Mouse (Mus musculus) intestine, embryonic 15.5 days (tissue): Measurements from ENCODE around the gene Mroh3. TPM values are rescaled to one million over a fixed set of nuclear protein-coding genes. Genes with fewer than 3 reads are reported as not detected.

Experiments used
- ATAC-seq: fragments of 200-750 bp; cut with Nextera tagmentation; 2 replicates; pipeline ENCODE4 v1.8.0; 2017; ENCODE audit warnings: moderate TSS enrichment, moderate library complexity
- H3K27ac ChIP-seq: fragments of 300-500 bp; sonication (generic); 2 replicates; pipeline ENCODE4 v1.5.1; 2015; ENCODE audit warnings: mild to moderate bottlenecking, inconsistent platforms
- H3K27me3 ChIP-seq: fragments of 300-500 bp; sonication (generic); replicated peaks from 2 replicates; pipeline ENCODE4 v1.6.1; 2015; ENCODE audit warnings: inconsistent platforms
- H3K36me3 ChIP-seq: fragments of 300-500 bp; sonication (generic); 2 replicates; pipeline ENCODE4 v1.6.1; 2015; ENCODE audit warnings: inconsistent platforms
- H3K4me1 ChIP-seq: fragments of 300-500 bp; sonication (generic); replicated peaks from 2 replicates; pipeline ENCODE4 v1.6.1; 2015; ENCODE audit warnings: inconsistent platforms
- H3K4me2 ChIP-seq: fragments of 300-500 bp; sonication (generic); replicated peaks from 2 replicates; pipeline ENCODE4 v1.6.1; 2015; ENCODE audit warnings: mild to moderate bottlenecking, inconsistent platforms
- H3K4me3 ChIP-seq: fragments of 300-500 bp; sonication (generic); replicated peaks from 2 replicates; pipeline ENCODE4 v1.5.1; 2015; ENCODE audit warnings: inconsistent platforms
- H3K9ac ChIP-seq: fragments of 300-500 bp; sonication (generic); 2 replicates; pipeline ENCODE4 v1.6.1; 2015; ENCODE audit warnings: inconsistent platforms
- H3K9me3 ChIP-seq: fragments of 300-500 bp; sonication (generic); 2 replicates; pipeline ENCODE4 v1.6.1; 2016; ENCODE audit warnings: inconsistent platforms
- WGBS: fragments of 180-500 bp; shearing (Covaris S2); methylation state at CpG from one replicate; pipeline ENCODE4 v1.1.7; 2015; 5-methylcytosine and 5-hydroxymethylcytosine counted together
- polyA plus RNA-seq: library from polyadenylated mRNA; unstranded; fragments of >200 nt; fragmentation: Nextera tagmentation; extraction: Ambion mirVana; gene quantifications from 2 replicates; pipeline ENCODE4 v1.2.1, GENCODE M21; 2015

Mroh3 gene
- polyA plus RNA-seq, 1 experiment from 2014 or later: 0.63 TPM

DNA sequence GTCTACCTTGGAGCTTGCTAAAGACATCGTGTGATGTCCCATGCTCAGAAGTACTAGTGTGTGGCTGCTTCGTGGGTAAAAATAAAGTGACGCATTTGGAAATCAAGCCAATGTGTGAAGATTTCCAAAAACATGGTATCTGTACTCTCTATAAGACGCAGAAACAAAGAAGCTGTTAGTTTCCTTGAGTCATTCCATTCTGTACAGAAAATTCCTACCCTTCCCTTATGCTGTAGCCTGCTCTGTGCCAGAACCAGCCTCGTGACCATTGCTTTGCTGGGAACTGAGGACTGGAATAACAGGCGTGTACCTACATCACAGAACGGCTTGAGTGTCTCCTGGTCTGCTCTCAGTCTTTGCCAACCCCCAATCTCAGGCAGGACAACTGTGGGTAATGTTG, 29.2 kb upstream of the Mroh3 start:
- H3K4me3 ChIP-seq: no peak overlapping the region
- no peak overlapping the region for H3K9ac ChIP-seq
- no peak overlapping the region for H3K27ac ChIP-seq
- H3K36me3 ChIP-seq: no peaks in the 10 kb centered on the region
- WGBS: 84% methylated on average over 7 of the region's 7 CpGs
- no peaks in the 10 kb centered on the region for H3K9me3 ChIP-seq
- no peaks in the 10 kb centered on the region for H3K27me3 ChIP-seq
- no peaks in the 10 kb centered on the region for H3K4me1 ChIP-seq
- ATAC-seq: no peak
- H3K4me2 ChIP-seq: no peak overlapping the region

DNA sequence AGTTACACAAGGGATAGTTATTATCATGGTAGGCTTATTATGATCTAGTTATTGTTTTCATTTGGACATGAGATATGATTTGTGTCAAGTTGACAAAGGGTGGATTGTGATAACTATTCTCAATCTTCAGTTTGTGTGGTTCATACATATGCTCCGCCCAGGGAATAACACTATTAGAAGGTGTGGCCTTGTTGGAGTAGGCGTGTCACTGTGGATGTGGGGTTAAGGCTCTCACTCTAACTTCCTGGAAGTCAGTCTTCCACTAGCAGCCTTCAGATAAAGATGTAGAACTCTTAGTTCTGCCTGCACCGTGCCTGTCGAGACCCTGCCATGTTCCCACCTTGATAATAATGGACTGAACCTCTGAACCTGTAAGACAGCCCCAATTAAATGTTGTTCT, 25.9 kb upstream of the Mroh3 start:
- Histone ChIP-seq H3K36me3 (no peaks in the 10 kb centered on the region), H3K4me2 (no peak overlapping the region), H3K27me3 (no peaks in the 10 kb centered on the region), H3K9ac (no peak overlapping the region), H3K27ac (no peak overlapping the region), H3K4me3 (no peak overlapping the region), H3K9me3 (no peaks in the 10 kb centered on the region), H3K4me1 (peaks cover 3% of the 10 kb centered on the region; the same call in 1 of the 2 replicates)
- ATAC-seq: no peak
- 84% methylated on average over 4 of the region's 4 CpGs for WGBS

DNA sequence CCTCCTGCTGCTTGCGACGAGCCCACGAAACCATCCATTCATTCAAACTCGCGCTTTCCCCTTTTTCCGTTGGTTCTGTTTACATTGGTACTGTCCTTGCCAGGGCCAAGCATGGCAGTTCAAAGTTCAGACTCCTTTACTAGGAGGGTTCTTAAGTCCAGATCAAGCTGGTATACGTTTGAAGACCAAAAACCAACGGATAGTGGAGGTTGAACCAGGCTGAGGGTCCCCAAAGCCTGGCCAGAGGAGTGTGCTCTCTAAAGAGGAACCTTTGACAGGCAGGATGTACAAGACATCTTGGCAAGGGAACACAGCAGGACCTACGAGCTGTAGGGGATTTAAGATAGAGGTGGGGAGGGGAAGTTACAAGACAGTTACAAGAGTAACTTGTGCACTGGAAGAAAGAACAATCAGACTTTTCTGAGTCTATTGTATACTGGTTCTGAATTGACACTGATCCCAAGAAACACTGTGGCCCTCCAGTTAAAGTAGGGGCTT, 22.0 kb upstream of the Mroh3 start:
- H3K4me2 ChIP-seq: peak overlapping the region; percentile 92
- peak overlapping the region; percentile 65 for H3K4me3 ChIP-seq
- peaks cover 26% of the 10 kb centered on the region for H3K4me1 ChIP-seq
- WGBS: 5% methylated on average over 9 of the region's 9 CpGs
- ATAC-seq: no peak
- H3K36me3 ChIP-seq: no peaks in the 10 kb centered on the region
- no peaks in the 10 kb centered on the region for H3K9me3 ChIP-seq
- H3K27ac ChIP-seq: 0 out of 2 replicates have a peak overlapping the region, but pooled peaks have one; percentile 74
- no peaks in the 10 kb centered on the region for H3K27me3 ChIP-seq
- H3K9ac ChIP-seq: peak overlapping the region; percentile 68

DNA sequence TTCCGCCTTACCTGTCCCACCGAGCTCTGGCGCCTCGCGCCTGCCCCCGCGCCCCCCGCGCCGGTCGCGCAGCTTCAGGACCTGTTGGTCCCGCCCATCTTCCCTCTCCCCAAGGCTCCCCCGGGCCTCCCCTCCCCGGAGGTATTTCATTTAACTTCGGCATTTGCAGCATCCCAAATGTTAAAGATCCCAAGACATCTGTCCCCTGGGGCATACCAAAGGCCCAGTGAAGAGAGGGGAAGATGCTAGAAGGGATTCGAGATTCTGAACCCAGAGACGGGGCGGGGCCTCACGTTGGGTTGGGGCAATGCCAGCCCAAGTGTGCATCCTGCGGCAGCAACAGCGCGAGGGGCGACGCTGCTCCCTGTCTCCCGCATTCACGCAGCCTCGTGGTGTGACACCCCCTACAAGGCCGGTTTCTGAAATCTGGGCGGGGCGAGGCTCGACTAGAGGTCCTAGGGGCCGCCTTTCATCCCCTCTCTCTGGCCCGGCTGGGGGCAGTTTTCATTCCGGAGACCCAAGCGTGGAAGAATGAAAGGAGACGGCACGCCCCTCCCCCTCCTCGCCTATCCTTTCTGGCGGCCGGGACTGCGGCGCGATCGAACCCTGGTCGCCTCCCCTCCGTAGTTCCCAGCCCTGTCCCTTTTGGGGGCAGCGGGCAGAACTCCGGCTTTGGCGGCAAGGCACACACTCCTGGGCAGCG, 21.4 kb upstream of the Mroh3 start, which contains the start of gene Inava:
Inava (minus strand) TSS at position 373 of the 703 bp plus-strand sequence.
- H3K9me3 ChIP-seq: no peaks in the 10 kb centered on the region
- no peaks in the 10 kb centered on the region for H3K36me3 ChIP-seq
- H3K27ac ChIP-seq: peak within 1 kb of the TSS; percentile 74
- ATAC-seq: peak; percentile 60
- WGBS: under 1% methylated on average over 45 of the region's 51 CpGs
- no peaks in the 10 kb centered on the region for H3K27me3 ChIP-seq
- peak within 1 kb of the TSS; percentile 92 for H3K4me2 ChIP-seq
- peak within 1 kb of the TSS; percentile 65 for H3K4me3 ChIP-seq
- peaks cover 28% of the 10 kb centered on the region for H3K4me1 ChIP-seq
- peak within 1 kb of the TSS; percentile 68 for H3K9ac ChIP-seq

DNA sequence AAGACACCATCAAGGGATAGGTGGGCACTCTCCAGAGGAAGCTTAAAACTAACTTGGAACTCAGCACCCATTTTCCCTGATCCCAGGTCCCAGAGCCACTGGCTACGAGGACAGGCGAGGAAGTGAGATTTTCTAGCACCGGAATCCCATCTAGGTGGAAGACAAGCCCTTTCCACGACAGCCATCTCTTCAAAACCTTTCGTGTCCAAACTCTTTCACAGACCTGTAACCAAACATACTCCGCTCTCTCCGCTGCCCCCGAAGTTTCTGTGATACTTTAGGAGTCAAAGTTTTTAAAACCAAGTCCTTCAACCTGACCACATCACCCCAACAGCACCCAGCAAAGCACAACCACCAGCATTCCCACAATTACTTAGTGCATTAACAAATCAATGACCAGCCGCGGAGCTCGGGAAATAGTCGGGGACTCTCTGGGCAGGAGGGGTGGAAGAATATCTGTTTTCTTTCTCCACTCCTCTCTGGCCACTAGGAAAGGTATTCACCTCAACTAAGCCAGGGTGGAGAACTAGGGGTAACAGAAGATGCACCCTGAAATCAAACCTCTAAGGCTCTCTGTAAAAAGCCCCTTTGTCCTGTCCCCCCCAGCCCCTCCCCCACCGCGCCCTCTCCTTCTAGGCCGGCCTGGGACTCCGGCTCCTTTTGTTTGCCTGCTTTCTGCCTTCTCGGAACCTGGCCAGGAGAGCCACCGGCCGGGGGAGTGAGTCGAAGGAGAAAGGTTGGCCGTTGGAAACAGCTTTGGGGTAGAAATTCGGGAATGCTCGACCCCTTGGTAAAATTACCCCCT, 20.6 kb upstream of the Mroh3 start:
- H3K9me3 ChIP-seq: no peaks in the 10 kb centered on the region
- H3K4me3 ChIP-seq: peak overlapping the region; percentile 65
- peak overlapping the region; percentile 92 for H3K4me2 ChIP-seq
- H3K4me1 ChIP-seq: peaks cover 35% of the 10 kb centered on the region
- WGBS: 3% methylated on average over 23 of the region's 23 CpGs
- ATAC-seq: no peak
- H3K36me3 ChIP-seq: no peaks in the 10 kb centered on the region
- H3K27me3 ChIP-seq: no peaks in the 10 kb centered on the region
- peak overlapping the region; percentile 66; the same call in 1 of the 2 replicates for H3K27ac ChIP-seq
- H3K9ac ChIP-seq: peak overlapping the region; percentile 68

- Histone ChIP-seq H3K9me3 (no peaks in the 10 kb centered on the region), H3K36me3 (no peaks in the 10 kb centered on the region), H3K4me2 (peak overlapping the region; percentile 92), H3K4me3 (peak overlapping the region; percentile 65), H3K4me1 (peaks cover 43% of the 10 kb centered on the region), H3K27me3 (no peaks in the 10 kb centered on the region), H3K27ac (peak overlapping the region; percentile 66; the same call in 1 of the 2 replicates), H3K9ac (peak overlapping the region; percentile 68; the same call in 1 of the 2 replicates)
- 6% methylated on average over 9 of the region's 9 CpGs for WGBS
- no peak for ATAC-seq
Observed at GRCm38 (mm10) chr1:136232285-136232926, 19.8 kb upstream of the Mroh3 start.

DNA sequence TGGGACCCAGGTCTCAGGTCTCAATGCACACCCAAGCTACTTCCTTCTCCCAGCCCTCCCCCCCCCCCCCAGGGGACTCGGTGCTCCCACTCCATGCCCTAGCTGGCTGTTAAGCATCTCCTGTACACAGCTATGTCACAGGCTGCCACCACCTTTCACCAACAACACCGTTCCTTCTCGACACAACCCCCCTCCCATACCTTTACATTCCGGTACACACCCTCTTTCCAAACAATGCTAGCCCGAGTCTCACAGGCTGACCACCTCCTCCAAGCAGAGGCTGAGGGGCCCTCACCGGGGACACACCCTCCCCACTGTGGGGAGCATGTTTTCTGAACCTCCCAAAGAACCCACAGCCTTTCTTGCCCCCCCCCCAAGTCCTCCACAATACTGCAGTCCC, 19.0 kb upstream of the Mroh3 start:
- Histone ChIP-seq H3K4me3 (peak overlapping the region; percentile 65), H3K9ac (0 out of 2 replicates have a peak overlapping the region, but pooled peaks have one; percentile 8), H3K4me1 (peaks cover 50% of the 10 kb centered on the region), H3K4me2 (peak overlapping the region; percentile 92), H3K9me3 (no peaks in the 10 kb centered on the region), H3K27ac (peak overlapping the region; percentile 94), H3K27me3 (no peaks in the 10 kb centered on the region), H3K36me3 (0 out of 2 replicates have a peak, but pooled peaks cover 2% of the 10 kb centered on the region)
- peak; percentile 34 for ATAC-seq
- 12% methylated on average over 6 of the region's 6 CpGs for WGBS

DNA sequence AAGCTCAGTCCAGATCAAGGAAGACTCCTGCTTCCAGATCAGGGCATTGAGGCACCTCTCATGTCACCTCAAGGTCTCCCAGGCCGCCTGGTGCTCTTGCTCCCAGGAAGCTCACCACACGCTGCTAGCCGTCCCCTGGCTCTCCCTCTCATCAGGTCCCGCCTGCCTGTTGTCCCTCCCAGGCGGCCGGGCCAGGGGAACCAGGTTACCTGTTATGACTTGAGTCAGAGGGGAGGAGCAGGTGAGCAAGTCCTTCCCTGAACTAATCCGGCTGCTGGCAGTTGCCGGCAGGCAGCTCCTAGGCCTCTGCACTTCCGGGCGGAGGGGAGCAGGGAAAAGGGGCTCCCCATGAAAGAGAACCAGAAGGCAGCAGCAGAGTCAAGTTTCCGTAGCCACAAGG, 17.6 kb upstream of the Mroh3 start:
- ATAC-seq: peak; percentile 38
- Histone ChIP-seq H3K4me2 (peak overlapping the region; percentile 92), H3K27me3 (no peaks in the 10 kb centered on the region), H3K4me1 (peaks cover 50% of the 10 kb centered on the region), H3K27ac (peak overlapping the region; percentile 94), H3K9ac (peak overlapping the region; percentile 54), H3K4me3 (peak overlapping the region; percentile 38), H3K36me3 (peaks cover 6% of the 10 kb centered on the region; the same call in 1 of the 2 replicates), H3K9me3 (no peaks in the 10 kb centered on the region)
- 27% methylated on average over 11 of the region's 11 CpGs for WGBS

DNA sequence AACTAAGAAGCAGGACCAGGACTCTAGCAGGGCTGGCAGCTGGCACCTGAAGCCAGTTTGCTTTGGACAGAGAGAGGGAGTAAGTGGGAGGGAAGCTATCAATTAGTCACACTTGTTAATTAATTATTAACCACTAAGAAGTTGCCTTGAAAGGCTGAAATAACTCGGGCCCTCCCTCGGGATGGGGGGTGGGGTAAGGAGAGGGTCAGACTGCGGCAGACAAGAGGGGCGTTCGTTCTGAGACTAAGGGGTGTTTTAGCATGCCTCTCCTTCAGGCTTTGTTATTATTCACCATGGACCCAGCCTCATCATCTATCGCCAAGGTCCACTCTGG, 16.4 kb upstream of the Mroh3 start:
- no peaks in the 10 kb centered on the region for H3K9me3 ChIP-seq
- WGBS: 31% methylated on average over 6 of the region's 6 CpGs
- H3K27ac ChIP-seq: peak overlapping the region; percentile 94
- peaks cover 49% of the 10 kb centered on the region for H3K4me1 ChIP-seq
- peak overlapping the region; percentile 38 for H3K4me3 ChIP-seq
- no peaks in the 10 kb centered on the region for H3K27me3 ChIP-seq
- H3K9ac ChIP-seq: peak overlapping the region; percentile 33; the same call in 1 of the 2 replicates
- peak overlapping the region; percentile 92 for H3K4me2 ChIP-seq
- peaks cover 14% of the 10 kb centered on the region; the same call in 1 of the 2 replicates for H3K36me3 ChIP-seq
- peak; percentile 44 for ATAC-seq

GRCm38 (mm10) chr1:136228328-136229039, 15.9 kb upstream of the Mroh3 start:
- Histone ChIP-seq H3K9me3 (no peaks in the 10 kb centered on the region), H3K27ac (peak overlapping the region; percentile 94), H3K4me1 (peaks cover 53% of the 10 kb centered on the region), H3K9ac (peak overlapping the region; percentile 33; the same call in 1 of the 2 replicates), H3K4me3 (peak overlapping the region; percentile 38), H3K36me3 (peaks cover 18% of the 10 kb centered on the region; the same call in 1 of the 2 replicates), H3K27me3 (no peaks in the 10 kb centered on the region), H3K4me2 (peak overlapping the region; percentile 92)
- WGBS: 15% methylated on average over 13 of the region's 13 CpGs
- ATAC-seq: peak; percentile 79

- H3K4me1 ChIP-seq: peaks cover 55% of the 10 kb centered on the region
Observed at GRCm38 (mm10) chr1:136227870-136228269, 15.2 kb upstream of the Mroh3 start.

More at GRCm38 (mm10) chr1:136227870-136228269, 15.2 kb upstream of the Mroh3 start:
- H3K9ac ChIP-seq: no peak overlapping the region
- peak overlapping the region; percentile 92 for H3K4me2 ChIP-seq
- H3K4me3 ChIP-seq: peak overlapping the region; percentile 38; the same call in 1 of the 2 replicates
- peak; percentile 0; the same call in 1 of the 2 replicates for ATAC-seq
- H3K27ac ChIP-seq: peak overlapping the region; percentile 94
- peaks cover 18% of the 10 kb centered on the region; the same call in 1 of the 2 replicates for H3K36me3 ChIP-seq
- H3K9me3 ChIP-seq: no peaks in the 10 kb centered on the region
- H3K27me3 ChIP-seq: no peaks in the 10 kb centered on the region
- 40% methylated on average over 4 of the region's 4 CpGs for WGBS
